Mouse (Mus musculus) heart, adult 8-10 months (tissue): ENCODE results near the gene Unc5b. TPM values are rescaled to one million over a fixed set of nuclear protein-coding genes. Genes with fewer than 3 reads are reported as not detected.
A peak's percentile ranks its signal among the peaks of the same experiment; 100 is the strongest.
"Not testable (repeated sequence)": the region's sequence is repeated elsewhere in the genome, so short reads cannot be mapped to it uniquely, and the experiment has no call there.

Experiments used
- DNase-seq: peaks from one replicate; pipeline ENCODE4 v3.0.0; 2022; ENCODE audit warnings: low spot score
- total RNA-seq, 4 experiments: library from RNA; stranded (reverse); gene quantifications; 2 replicates each; pipeline ENCODE4 v1.2.4; 2022

Unc5b gene
- total RNA-seq, 4 experiments from 2014 or later: 9.6 to 14.5 (median 12.0) TPM

DNA sequence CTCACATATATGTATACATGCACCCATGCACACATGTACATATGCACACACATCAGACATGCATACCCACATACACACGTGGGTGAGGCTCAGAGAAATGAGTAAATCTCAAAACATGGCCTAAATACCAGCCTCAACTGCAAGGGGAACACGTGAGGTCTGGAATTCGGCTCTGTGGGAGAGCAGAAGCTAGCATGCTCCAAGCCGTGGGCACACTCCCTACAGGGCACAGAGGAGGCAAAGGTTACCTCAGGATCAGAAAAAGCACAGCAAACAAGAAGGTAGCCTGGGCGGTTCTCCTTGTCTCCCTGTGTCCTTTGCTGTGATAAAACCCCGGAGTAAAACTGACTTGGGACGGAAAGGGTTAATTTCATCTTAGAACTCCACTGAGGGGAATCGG is 77.4 kb downstream of the Unc5b start:
- DNase-seq: no peak

DNA sequence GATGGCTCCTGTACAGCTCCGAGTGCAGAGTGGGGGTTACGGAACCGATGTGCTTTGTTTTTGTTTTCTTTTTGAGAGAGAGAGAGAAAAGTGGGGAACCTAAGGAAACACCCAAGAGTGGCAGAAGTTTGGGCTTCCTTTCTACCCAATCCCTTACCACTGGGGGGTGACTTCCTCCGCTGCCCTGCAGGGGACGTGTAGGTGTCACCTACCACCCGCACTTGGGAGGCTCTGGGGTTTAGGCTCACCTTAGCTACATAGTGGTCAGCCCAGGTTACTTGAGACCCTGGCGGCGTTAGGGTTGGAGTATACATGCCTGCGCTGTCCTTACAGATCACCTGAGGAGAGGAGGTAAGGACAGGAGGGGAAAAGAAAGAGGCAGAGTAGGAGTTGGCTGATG is 78.1 kb downstream of the Unc5b start:
- no peak for DNase-seq

DNA sequence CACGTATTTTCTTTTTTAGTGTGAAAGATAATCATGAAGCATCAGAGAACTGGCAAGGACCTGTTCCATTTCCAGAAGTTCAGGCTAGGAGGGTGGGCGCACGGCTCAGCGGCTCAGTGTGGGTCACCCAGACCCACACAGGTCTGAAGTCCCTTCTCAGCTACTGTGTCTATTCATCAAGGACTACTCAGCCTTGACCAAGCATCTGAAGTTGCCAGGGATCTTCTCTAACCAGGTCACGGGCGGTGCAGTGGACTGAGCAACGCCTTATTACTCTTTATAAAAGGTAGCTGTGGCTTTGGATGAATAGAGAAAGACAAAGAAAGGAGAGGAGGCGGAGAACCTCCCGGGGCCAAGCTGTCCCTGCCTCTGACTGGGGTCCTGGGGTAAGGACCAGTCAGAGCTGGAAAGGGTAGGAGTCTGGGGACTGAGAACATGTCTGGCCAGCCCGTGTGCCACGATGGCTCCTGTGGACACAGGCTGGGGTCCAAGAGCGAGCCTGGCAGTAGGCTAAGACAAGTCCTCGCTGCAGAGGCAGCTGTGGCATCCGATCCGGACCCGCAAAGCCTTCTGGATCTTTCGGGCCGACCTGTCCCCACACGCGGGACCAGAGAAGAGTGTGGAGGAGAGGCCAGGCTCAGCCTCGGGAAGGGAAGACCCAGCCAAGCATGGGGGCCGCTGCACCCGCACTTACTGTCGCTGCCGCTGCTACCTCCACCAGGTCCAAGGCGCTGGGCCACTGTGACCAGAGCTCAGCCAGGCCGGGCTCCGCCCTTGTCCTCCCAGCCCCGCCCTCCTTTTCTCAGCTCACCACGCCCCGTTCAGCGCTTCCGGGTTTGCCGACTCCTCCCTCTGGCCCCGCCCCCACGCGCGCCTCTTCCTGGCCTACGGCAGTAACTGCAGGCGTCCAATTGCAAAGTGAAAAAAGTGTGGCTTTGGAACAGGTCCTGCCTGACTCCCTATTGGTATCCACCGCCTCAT is 79.1 kb downstream of the Unc5b start, which contains the start of gene Slc29a3:
Slc29a3 (minus strand) TSS at position 755 of the 981 bp plus-strand sequence.
- peak; percentile 95 for DNase-seq

DNA sequence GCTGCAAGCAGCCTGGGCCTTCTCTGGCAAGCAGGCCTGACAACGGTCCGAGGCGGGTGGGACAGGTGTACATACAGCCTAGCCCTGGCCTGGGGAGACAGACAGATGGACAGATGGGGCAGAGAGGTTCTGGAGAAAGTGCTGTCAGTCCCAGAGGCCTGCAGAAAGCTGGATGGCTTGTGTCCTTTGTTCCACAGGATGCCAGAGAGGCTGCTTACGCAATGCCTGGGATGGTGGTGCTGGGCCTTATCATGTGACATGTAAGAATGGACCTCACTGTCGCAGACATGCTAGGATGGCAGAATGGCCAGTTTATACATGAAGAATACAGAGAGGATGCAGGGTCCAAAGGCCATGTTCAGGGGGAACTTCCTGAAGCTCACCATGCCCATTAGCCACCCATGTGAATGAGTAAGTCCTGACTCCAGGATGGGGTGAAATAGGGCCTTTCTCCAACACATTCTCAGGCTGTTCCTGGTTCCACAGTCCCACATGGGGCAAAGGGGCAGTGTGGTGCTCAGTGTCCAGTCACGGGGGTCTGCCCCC is 83.6 kb downstream of the Unc5b start:
- no peak for DNase-seq

DNA sequence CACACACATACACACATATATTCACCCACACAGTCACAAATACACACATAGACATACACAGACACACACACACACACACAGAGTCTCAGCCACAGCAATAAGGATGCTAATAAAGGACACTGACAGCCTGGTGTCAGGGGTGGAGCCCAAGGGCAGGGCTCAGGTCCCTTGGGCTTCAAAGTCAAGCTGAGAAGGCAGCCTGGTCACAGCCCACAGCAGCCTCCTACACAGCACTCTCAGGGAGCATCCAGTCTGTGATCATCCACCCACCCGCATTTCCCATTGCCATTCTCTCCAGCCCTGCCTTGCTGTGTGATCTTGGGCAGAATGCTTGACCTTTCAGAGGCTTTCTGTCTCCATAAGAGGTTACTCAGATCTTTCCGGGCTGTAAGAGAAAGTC is 84.9 kb downstream of the Unc5b start:
- no peak for DNase-seq

DNA sequence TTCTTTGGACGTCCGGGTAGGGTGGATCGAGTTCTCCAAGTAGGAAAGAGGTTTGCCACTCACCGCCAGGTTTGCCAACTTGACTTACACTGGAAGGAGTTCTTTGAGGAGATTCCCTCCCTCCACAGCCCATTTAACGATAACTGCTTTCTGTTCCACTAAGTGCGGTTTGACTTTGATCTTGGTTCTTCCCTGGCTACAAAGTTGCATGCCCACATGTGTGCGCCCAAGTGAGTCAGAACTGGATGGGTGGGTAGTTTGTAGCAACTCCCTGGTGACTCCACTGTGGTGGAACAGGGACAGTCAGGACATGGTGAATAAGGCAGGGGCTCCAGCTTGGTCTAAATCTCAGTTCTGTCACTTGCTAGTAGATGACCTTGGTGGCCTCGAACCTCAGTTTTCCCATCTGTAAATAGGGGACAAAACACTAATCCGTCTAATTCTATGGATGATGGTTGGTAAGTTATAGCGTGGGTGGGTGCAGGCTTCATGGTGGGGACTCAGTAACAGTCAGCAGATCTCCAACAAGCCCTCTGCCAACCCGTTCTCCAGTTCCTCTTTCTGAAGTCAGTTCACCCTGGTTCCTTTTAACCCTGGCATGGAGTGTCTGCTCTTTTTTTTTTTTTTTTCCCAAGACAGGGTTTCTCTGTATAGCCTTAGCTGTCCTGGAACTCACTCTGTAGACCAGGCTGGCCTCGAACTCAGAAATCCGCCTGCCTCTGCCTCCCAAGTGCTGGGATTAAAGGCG is 86.7 kb downstream of the Unc5b start:
- no peak for DNase-seq

DNA sequence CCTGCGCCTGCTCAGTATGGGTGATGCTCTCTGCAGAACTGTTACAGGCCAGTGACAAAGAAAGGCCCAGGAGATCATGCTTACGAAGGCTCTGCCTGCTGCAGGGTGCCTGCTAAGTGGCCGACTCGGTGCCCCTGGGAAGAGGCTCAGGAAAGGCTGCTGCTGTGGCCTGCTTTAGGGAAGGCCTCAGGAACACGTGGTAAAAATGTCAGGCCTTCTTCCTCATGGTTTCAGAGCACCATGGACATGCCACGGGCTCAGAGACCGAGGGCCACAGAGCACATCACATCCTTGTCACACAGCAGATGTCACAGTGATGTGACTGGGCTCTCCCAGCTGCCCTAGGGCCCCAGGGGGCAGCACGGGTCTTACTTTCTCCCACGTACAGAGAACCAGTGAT is 87.7 kb downstream of the Unc5b start:
- DNase-seq: no peak

DNA sequence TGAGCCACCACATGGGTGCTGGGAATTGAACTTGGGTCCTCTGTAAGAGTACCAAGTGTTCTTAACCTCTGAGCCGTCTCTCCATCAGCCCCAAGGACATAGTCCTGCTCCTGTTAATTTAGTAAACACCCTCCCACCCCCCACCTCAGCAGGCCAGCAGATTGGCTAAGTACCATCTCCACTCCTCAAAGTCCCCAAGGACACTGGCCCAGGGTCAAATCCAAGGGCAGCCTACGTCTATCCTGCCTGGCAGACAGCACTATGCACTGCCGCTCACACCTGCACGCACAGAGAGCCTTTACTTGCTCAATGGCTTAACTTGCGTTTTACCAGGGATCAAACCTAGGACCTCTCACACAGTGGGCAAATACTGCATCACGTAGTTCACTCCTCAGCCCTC is 88.4 kb downstream of the Unc5b start:
- no peak for DNase-seq

DNA sequence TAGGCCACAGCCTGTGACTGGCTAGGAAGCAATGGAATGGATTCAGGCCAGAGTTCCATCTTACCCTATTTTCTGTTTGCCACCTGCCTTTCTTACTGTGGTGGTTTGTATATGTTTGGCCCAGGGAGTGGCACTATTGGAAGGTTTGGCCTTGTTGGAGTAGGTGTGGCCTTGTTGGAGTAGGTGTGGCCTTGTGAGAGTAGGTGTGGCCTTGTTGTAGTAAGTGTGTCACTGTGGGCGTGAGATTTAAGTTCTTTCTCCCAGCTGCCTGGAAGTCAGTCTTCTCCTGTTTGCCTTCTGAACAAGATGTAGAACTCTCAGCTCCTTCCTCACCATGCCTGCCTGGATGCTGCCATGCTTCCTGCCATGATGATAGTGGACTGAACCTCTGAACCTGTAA is 89.1 kb downstream of the Unc5b start:
- not testable (repeated sequence) for DNase-seq

DNA sequence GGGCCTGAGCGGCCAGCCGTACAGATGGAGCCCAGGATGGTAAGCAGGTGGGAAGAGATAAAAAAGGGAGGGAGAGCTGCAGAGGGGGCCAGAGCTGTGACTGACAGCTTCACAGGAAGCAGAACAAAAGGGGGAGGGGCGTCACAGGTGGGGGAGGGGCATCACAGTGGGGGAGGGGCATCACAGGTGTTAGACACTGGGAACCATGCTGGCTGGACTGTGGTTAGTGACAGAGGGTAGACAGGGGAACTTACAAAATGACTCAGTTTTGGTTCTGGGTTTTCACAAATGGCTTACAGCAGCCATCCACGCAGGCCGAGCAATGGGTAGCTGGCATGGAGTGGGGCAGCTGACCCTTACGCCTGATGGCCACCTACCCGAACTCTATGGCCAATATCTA is 89.9 kb downstream of the Unc5b start:
- no peak for DNase-seq

DNA sequence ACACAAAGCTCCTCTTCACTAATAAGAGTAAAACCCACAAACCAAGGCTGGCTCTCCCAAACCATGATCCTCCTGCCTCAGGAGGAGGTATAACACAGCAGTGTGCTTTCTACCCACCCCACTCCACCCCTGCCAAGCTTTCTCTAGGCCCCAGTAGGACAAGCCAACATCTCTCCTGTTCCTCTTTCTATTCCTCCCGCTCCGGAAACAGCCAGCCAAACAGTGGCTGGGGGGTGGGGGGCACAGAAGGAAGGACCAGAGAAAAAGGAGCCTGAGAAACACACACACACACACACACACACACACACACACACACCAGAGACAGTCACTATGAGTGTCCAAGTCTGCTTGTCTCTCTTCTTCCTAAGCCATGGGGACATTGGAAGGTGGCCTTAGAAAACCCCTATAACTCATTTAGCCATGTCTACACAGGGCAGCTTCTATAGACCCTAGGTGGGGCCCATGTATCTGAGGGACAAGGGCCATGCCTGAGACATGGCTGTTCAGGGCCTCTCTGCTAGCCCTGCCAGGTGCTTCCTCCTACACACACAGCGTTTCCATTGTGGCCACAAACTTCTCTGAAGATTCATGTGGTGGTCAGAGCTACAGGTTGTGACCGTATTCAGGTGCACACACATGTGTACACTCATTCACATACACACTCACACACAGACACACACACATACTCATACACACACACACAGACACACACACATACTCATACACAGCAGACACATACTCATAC is 91.6 kb downstream of the Unc5b start:
- peak; percentile 26 for DNase-seq

DNA sequence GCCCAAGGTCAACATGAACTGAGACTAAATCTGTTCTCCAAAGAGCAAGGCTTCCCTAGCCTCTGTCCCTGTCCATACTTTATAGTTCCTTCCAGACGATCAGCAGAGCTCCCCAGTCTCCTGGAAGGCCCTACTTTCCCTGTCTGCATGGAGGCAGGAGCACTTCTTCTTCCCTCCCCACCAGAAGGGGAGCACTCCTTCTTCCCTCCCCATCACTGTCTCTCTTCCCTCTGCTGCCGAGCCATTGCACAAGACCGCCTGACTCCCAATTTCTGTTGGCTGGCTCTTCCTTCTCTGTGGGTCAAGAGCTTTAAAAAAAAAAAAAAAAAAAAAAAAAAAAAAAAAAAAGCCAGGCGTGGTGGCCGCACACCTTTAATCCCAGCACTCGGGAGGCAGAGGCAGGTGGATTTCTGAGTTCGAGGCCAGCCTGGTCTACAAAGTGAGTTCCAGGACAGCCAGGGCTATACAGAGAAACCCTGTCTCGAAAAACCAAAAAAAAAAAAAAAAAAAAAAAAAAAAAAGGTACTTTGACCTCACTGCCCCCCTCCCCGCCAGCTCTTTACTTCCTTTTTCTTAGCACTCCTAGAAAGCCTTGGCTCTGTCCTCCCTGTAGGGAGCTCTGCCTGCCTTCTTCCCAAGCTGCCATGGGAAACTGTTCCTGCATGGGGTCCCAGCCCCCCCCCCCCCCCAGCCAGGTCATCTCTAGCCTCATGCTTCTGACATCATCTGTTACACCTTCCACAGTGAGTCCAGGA is 93.3 kb downstream of the Unc5b start:
- no peak for DNase-seq

DNA sequence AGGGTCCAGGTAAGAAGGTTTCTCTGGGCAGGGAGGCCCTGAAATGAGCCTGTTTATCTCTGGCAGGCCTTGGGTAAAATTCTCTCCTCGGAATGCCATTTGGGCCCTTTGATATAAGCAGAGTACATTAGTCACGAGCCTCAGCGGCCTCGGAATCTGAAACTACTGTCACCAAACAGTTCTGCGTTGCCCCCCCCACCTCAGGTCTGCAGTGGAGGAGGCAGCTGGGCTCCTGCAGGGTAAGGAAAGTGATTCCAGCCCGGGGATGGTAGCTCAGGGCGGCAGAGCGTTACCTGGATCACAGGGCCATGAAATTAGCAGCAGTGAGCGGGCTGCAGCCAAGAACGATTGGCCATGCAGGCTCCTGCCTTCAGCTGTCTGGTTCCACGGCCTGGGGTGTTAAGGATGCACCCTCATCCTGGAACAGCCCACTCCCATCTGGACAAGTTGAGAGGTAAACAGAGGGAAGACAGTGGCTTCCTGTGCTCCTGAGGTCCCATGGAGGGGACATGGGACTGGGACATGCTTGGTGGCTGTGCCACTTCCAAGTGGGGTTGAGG is 94.1 kb downstream of the Unc5b start:
- no peak for DNase-seq

DNA sequence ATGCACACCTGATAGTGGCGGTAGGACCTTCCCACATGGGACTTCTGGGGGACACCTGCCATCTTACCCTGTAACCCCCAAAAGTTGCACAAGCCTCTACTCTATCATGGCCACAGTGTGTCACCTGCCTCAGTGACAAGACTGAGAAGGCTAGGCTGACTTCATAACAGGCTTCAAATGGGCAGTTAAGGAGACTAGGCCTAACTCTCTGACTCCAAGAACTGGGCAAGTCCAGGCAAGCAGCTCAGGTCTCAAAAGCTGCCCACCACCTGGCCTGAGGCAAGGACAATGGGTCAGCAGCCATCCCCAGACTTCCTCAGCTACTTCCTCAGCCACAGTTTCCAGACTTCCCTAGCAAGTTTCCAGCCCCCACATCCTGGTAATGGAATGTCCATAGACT is 95.6 kb downstream of the Unc5b start:
- DNase-seq: no peak

DNA sequence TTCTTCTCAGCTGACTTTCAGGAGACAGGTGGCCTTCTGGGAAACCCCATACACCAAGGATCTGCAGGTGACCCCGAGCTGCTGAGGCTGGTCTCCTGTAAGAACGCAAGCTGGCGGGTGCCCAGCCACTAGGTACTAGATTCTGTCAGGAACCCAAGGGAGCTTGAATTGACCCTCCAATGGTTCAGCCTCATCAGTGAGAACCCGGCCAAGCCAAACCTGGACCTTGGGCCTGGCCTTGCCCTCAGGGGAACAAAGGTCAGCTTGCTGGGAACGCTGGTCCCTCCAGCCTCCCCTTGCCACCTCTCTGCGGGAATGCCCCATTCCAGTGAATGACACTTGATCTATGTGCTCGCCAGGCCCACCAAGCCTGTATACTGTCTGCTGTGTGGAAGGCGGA is 97.9 kb downstream of the Unc5b start:
- no peak for DNase-seq

DNA sequence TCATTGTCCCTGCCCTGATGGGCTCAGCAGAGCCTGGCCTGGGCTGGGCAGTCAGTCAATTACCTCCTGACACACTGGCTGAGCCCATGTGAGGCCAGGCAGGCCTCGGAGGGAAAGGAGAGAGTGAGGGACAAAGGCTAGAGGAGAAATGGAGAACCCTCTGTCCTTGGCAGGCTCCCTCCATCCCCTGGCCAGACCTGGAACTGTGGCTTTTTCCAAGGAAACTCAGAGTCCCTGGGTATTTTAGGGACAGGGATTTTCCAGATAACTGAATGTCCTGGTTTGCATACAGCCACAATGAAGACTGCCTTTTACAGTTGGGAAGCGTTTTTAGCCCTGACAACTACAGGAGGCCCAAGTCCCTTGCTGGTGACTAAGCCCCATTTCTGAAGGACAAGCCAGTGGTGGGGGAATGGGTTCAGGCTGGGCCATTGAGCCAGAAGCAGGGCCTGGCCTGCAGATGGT is 99.0 kb downstream of the Unc5b start:
- peak; percentile 38 for DNase-seq

DNA sequence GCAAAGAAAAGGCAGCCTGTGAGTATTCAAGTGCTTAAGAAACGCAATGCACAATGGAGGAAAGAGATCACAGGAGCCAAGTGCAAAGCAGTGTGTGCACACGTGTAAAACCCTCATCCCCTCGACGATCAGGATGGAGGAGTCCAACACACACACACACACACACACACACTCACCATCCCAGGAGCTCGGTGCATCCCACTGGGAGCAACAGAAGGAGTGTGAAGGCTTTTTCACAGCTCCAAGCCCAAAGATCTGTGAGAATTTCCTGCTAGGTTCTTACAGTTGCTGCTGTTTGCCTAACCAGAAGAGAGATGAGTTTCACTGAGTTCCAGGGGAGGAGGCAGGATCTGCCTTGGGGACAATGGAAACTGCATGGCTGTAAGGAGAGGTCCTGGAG is 99.6 kb downstream of the Unc5b start:
- DNase-seq: no peak

DNA sequence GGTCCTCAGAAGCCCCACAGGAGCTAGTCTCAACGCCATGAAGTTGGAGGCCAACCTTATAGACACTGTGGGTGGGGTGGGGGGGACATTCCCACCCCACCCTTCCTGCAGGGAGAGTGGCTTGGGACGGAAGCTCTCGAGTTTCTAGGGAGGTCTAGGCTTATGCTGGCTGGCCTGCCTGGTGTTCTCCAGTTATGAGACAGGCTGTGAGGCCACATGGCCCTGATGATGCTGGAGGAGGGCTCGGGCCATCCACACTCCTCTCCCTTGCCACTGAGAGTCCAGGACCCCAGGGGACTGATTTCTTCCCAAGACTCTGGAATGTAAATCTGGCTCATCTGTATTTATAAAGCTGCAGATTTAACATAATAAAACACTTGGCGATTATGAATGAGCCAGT is 104.1 kb downstream of the Unc5b start:
- no peak for DNase-seq

DNA sequence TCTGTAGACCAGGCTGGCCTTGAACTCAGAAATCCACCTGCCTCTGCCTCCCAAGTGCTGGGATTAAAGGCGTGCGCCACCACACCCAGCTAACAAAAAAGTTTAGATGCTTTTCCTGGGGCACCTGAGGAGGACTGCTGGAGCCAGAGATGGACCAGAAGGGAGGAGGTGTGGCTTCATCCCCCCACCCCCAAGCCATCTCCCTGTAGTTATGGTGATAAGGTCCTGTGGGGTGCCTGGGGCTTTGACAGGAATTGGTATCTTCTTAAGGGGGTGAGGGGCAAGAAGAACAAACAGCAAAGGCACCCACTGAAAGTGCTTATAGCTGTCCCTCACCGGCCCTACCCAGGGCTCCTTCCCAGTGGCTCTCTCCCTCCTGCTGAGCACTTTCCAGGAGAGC is 104.5 kb downstream of the Unc5b start:
- no peak for DNase-seq

DNA sequence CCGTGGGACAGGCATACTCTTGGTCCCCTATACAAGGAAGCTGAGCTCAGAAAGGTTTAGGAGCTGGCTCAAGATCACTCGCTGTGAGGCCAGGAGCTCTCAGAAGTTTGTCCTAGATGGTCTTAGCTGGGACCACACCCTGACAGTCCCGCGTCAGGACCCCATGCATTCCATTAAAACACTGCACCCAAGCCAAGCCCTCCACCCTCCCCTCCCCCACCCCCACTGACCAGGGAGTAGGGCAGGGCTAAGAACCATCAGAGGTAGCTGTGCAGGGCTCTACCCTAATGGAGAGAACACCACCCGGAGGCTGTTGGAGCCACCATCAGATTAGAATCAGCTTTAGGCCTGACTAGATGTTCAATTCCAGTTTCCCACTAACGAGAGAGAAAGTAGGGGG is 106.9 kb downstream of the Unc5b start:
- no peak for DNase-seq

DNA sequence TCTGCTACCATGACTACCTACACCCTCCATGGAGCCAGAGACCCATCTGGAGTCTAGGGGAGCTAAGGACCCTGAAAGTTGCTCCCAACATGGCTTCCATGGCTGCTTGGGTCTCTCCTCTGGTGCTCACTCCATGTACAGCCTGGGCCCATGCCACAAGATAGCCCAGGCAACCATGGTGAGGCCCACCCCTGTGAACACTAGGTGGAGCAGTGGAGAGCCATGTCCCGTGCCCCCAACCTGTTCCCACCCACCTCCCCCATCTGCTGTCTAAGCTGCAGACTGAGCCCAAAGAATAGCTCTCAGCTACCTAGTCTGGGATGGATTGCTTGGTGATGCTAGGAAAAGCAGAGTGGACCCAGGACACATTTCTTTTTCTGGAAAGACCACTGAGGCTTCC is 108.0 kb downstream of the Unc5b start:
- no peak for DNase-seq
